Mouse (Mus musculus): ENCODE measurements around the gene Cdk14.

- TF ChIP-seq EP300 (IDR thresholded peaks at IDR 0.05; ENCODE audit: low read depth) = no peak
- TF ChIP-seq CTCF (IDR thresholded peaks at IDR 0.05; ENCODE audit: low read depth) = no peak
Measured at GRCm38 (mm10) chr5:5333916-5334315, 86.2 kb downstream of the Cdk14 start.
